Mouse (Mus musculus): ENCODE results near the gene Hip1. TPM values are rescaled to one million over a fixed set of nuclear protein-coding genes. Genes with fewer than 3 reads are reported as not detected.
A peak's percentile ranks its signal among the peaks of the same experiment; 100 is the strongest.

Hip1 gene
- 66.6 and 72.1 TPM in 2 replicates for polyA plus RNA-seq (2016; fragmentation: Nextera tagmentation; extraction: Ambion mirVana)

DNA sequence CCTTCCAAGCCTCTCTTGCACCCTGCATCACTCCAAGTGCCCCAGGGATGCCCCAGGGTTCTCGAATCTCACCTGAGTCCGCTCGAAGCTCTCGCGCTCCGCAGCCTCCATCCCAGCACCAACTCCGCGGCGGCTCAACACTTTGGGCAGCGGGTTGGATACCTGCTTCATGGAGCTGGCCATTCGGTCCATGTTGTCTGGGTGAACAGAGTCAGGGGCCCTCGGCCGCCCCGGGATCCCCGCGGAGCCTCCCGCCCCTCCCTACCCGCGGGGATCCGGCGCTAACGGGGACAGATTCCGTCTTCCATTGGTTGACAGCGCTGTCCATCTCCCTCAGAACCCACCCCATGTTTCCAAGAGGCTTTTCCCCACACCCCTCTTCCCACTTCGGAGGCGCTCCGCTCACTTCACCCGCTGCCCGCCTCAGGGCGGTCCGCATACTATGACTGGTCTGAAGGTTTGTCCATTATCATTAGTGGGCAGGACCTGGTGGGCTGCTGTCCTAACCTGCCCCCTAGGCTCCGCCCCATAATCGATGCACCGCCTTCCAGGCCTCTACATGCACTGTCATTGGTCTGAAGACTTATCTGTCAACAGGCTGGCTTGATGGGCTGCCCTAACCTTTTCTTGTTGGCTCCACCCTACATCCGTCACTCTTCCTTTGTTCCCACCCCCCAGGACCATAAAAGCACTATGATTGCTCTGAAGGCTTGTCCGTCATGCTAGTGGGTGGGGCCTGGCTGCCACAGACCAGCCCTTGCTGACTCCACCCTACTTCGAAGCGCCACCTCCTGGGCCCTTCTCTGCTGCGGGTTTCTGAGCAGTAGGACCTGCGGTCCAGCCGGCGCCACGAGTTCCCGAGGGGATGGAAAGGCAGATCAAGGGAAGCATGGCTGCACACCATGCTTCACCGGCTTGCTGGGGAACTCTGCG is at the start of gene Hip1:
Gene Hip1 (minus strand): TSS at position 256 of the 933 bp plus-strand sequence.
- no peaks in the 10 kb centered on the region for H3K9me3 ChIP-seq
- peak within 1 kb of the TSS; percentile 84 for H3K4me3 ChIP-seq
- peaks cover 24% of the 10 kb centered on the region for H3K4me1 ChIP-seq
- H3K27me3 ChIP-seq (ENCODE audit: poor library complexity, severe bottlenecking), result peaks cover 28% of the 10 kb centered on the region
- H3K36me3 ChIP-seq (replicated peaks), result no peaks in the 10 kb centered on the region
- H3K27ac ChIP-seq, result peak within 1 kb of the TSS; percentile 87
- WGBS, result under 1% methylated on average over 46 of the region's 46 CpGs
- DNase-seq (ENCODE audit: extremely low spot score, low spot score), result peak; percentile 97

DNA sequence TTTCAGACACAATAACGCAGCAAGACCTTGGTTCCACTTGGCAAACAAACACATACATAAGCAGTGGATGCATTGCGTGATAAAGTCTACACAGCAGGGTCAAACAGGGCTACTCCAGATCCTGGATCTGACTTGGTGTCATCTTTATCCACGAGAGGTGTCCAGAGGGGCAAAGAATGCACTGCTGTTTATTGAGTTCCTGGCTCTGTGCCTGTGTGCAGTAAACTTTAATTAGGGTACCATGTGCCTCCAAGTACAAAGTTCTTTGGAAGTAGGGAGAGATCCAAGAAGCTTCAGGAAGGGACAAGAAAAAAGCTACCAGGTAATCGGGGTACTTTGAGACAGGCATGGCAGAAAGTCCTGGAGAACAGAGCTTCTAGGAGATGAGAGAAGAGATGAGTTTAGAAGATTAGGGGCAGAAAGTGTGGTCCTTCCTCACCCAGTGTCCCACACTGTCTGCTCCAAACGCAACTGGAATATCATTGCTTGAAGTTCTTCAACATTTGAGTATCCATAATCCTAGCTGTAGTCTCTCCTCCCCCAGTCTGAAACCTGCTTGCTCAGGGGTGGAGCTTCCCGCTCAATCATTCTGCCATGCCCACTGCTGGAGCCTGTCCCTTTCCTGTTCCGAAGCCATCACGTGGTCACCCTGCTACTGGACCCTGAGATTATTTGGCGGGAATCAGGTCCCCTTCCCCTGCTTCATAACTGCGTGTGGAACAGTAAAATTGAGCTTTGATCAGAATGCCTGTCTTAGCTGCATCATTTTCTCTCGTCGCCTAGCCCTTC is 45.3 kb upstream of the Hip1 start:
- Histone ChIP-seq H3K4me1 (peaks cover 6% of the 10 kb centered on the region; the same call in 1 of the 2 replicates), H3K4me3 (no peak overlapping the region), H3K36me3 (replicated peaks) (no peaks in the 10 kb centered on the region), H3K9me3 (peaks cover 18% of the 10 kb centered on the region), H3K27me3 (ENCODE audit: poor library complexity, severe bottlenecking) (no peaks in the 10 kb centered on the region), H3K27ac (no peak overlapping the region)
- no peak for DNase-seq (ENCODE audit: extremely low spot score, low spot score)
- 83% methylated on average over 12 of the region's 12 CpGs for WGBS

- no peak overlapping the region for H3K27ac ChIP-seq
- H3K4me3 ChIP-seq, result no peak overlapping the region
- no peaks in the 10 kb centered on the region for H3K27me3 ChIP-seq (ENCODE audit: poor library complexity, severe bottlenecking)
- H3K4me1 ChIP-seq, result peaks cover 6% of the 10 kb centered on the region; the same call in 1 of the 2 replicates
- no peak for DNase-seq (ENCODE audit: extremely low spot score, low spot score)
- 90% methylated on average over 4 of the region's 4 CpGs for WGBS
- H3K9me3 ChIP-seq, result peaks cover 18% of the 10 kb centered on the region
- H3K36me3 ChIP-seq (replicated peaks), result no peaks in the 10 kb centered on the region
Measured at GRCm38 (mm10) chr5:135587764-135588163, 42.8 kb upstream of the Hip1 start.

GRCm38 (mm10) chr5:135585691-135586090 is 40.8 kb upstream of the Hip1 start:
- Histone ChIP-seq H3K27ac (no peak overlapping the region), H3K4me3 (no peak overlapping the region), H3K9me3 (peaks cover 8% of the 10 kb centered on the region), H3K4me1 (peaks cover 6% of the 10 kb centered on the region; the same call in 1 of the 2 replicates), H3K27me3 (ENCODE audit: poor library complexity, severe bottlenecking) (no peaks in the 10 kb centered on the region), H3K36me3 (replicated peaks) (no peaks in the 10 kb centered on the region)
- DNase-seq (ENCODE audit: extremely low spot score, low spot score), result no peak
- 89% methylated on average over 8 of the region's 8 CpGs for WGBS

GRCm38 (mm10) chr5:135582330-135582729 is 37.4 kb upstream of the Hip1 start:
- Histone ChIP-seq H3K9me3 (no peaks in the 10 kb centered on the region), H3K36me3 (replicated peaks) (no peaks in the 10 kb centered on the region), H3K4me3 (no peak overlapping the region), H3K4me1 (peaks cover 6% of the 10 kb centered on the region; the same call in 1 of the 2 replicates), H3K27ac (no peak overlapping the region), H3K27me3 (ENCODE audit: poor library complexity, severe bottlenecking) (no peaks in the 10 kb centered on the region)
- WGBS, result 87% methylated on average over 4 of the region's 4 CpGs
- DNase-seq (ENCODE audit: extremely low spot score, low spot score), result no peak

DNA sequence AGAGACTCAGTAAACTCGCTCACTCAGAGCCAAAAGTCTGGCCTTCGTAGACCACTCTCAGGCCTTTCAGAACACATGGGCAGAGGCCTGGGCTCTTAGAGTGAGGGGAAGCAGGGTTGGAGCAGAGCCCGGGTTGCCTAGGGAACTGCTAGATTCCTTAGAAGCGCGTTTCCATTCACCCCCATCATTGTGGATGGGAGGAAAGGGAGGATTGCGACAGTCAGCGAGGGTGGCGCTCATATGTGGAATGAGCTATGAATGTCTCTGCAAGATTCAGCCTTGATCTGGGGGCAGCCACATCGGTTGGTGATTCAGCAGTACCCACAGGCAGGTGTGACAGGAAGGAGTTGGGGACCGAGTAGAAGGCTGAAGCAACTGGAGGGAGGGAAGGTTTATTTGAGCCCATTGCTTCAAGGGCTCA is 34.4 kb upstream of the Hip1 start:
- Histone ChIP-seq H3K27ac (no peak overlapping the region), H3K4me3 (no peak overlapping the region), H3K4me1 (no peaks in the 10 kb centered on the region), H3K9me3 (no peaks in the 10 kb centered on the region), H3K27me3 (ENCODE audit: poor library complexity, severe bottlenecking) (no peaks in the 10 kb centered on the region), H3K36me3 (replicated peaks) (no peaks in the 10 kb centered on the region)
- 90% methylated on average over 10 of the region's 10 CpGs for WGBS
- DNase-seq (ENCODE audit: extremely low spot score, low spot score), result no peak

DNA sequence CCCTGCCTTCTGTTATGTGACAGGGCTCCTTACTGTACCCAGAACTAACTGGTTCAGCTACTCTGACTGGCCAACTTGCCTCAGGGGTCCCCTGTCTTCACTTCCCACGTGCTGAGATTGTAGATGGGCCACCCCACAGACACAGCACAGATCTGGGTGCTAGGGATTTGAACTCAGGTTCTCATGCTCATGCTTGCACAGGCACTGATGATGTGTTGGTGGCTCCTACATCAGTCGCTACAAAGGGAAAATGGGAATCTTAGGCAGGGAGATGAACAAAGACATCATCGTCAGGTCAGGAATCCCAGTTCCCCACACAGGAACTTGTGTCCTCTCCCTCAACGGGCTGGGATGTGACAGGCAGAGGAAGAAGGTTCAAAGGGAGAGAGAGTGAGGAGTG is 31.1 kb upstream of the Hip1 start:
- DNase-seq (ENCODE audit: extremely low spot score, low spot score), result no peak
- no peaks in the 10 kb centered on the region for H3K4me1 ChIP-seq
- H3K9me3 ChIP-seq, result no peaks in the 10 kb centered on the region; the same call in 1 of the 2 replicates
- WGBS, result 73% methylated on average over 4 of the region's 4 CpGs
- no peak overlapping the region for H3K4me3 ChIP-seq
- no peaks in the 10 kb centered on the region for H3K27me3 ChIP-seq (ENCODE audit: poor library complexity, severe bottlenecking)
- no peak overlapping the region for H3K27ac ChIP-seq
- no peaks in the 10 kb centered on the region for H3K36me3 ChIP-seq (replicated peaks)

DNA sequence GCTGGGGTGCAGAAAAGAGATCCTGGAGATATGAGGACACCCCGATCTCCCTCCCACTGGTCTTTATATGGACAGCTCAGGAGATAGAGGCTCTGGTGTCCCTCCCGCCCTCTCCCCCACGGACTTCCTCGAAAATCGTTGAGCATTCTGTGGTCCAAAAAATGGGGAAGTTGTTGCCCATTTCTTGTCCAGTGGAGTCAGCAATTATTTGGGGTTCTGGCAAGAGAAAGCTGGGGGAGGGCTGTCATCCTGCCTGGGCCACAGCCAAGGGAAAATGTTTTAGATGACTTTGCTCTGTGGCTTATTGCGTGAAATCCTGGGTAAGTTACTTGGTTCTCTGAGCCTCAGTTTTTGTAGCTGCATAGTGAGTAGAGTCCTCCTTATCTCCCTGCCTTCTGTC is 28.1 kb upstream of the Hip1 start, which contains the start of gene Ccl24:
Gene Ccl24 (minus strand): TSS at position 44 of the 400 bp plus-strand sequence.
- Histone ChIP-seq H3K36me3 (replicated peaks) (no peaks in the 10 kb centered on the region), H3K4me1 (no peaks in the 10 kb centered on the region), H3K27me3 (ENCODE audit: poor library complexity, severe bottlenecking) (no peaks in the 10 kb centered on the region), H3K4me3 (no peak within 1 kb of the TSS), H3K27ac (no peak within 1 kb of the TSS), H3K9me3 (no peaks in the 10 kb centered on the region; the same call in 1 of the 2 replicates)
- WGBS, result 93% methylated on average over 6 of the region's 6 CpGs
- DNase-seq (ENCODE audit: extremely low spot score, low spot score), result no peak

DNA sequence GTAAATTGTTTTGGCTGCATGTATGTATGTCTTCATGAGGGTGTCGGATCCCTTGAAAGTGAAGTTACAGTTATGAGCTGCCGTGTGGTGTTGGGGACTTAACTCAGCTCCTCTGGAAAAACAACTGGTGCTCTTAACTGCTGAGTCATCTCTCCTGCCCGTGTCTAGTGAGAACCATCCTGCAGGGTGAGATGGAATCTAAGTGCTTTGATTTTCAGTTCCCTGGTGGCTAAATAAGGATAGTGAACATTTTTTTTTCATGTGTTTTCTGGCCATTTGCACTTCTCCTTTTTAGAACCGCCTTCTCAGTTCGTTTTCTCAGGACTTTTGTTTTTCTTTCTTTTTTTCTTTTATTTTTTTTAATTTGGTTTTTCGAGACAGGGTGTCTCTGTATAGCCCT is 23.8 kb upstream of the Hip1 start:
- 83% methylated on average over 6 of the region's 6 CpGs for WGBS
- H3K36me3 ChIP-seq (replicated peaks), result no peaks in the 10 kb centered on the region

DNA sequence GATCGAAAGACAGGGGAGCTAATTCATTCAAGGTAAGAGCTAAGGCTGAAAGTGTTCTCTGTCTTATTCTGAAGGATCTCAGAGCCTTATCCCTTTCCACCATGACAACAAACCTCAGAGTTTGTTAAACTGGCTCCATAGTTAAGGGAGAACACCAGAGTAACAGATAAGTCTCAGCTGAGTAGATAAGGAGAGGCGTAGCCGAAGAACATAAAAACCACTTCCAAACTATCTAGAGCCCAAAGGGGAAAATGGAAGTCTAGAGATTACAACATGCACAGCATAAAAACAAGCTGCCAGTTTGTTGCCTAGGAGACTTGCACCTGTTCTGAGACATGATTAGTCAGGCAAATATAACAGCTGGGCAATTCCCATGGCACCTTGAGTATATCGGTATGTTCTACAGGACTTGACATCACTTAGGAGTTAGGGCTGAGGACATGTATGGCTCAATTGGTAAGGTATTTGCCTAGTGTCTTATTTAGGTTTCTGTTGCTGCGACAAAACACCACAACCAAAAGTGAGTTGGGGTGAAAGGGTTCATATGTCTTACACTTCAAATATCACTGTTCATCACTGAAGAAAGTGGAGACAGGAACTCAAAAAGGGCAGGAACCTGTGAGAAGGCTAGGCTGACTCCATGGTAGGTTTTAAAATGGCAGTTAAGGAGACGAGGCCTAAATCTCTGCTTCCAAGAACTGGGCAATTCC is 22.8 kb upstream of the Hip1 start:
- no peaks in the 10 kb centered on the region; the same call in 1 of the 2 replicates for H3K9me3 ChIP-seq
- no peaks in the 10 kb centered on the region for H3K36me3 ChIP-seq (replicated peaks)
- WGBS, result 91% methylated on average over 6 of the region's 6 CpGs
- no peaks in the 10 kb centered on the region for H3K27me3 ChIP-seq (ENCODE audit: poor library complexity, severe bottlenecking)
- no peaks in the 10 kb centered on the region for H3K4me1 ChIP-seq
- H3K27ac ChIP-seq, result no peak overlapping the region
- H3K4me3 ChIP-seq, result no peak overlapping the region
- no peak for DNase-seq (ENCODE audit: extremely low spot score, low spot score)

More for the DNA sequence above, 23.8 kb upstream of the Hip1 start:
- Histone ChIP-seq H3K4me1 (no peaks in the 10 kb centered on the region), H3K4me3 (no peak overlapping the region), H3K27ac (no peak overlapping the region), H3K9me3 (no peaks in the 10 kb centered on the region; the same call in 1 of the 2 replicates), H3K27me3 (ENCODE audit: poor library complexity, severe bottlenecking) (no peaks in the 10 kb centered on the region)
- DNase-seq (ENCODE audit: extremely low spot score, low spot score), result no peak

- 96% methylated on average over 3 of the region's 3 CpGs for WGBS
Measured at GRCm38 (mm10) chr5:135563469-135563868, 18.5 kb upstream of the Hip1 start, which contains the start of gene Ccl26. Ccl26 (minus strand) TSS chr5:135563569.

GRCm38 (mm10) chr5:135557671-135558070 is 12.8 kb upstream of the Hip1 start:
- Histone ChIP-seq H3K9me3 (no peaks in the 10 kb centered on the region), H3K27me3 (ENCODE audit: poor library complexity, severe bottlenecking) (no peaks in the 10 kb centered on the region), H3K36me3 (replicated peaks) (no peaks in the 10 kb centered on the region), H3K4me1 (no peaks in the 10 kb centered on the region), H3K27ac (no peak overlapping the region), H3K4me3 (no peak overlapping the region)
- WGBS, result 82% methylated on average over 3 of the region's 3 CpGs
- no peak for DNase-seq (ENCODE audit: extremely low spot score, low spot score)

More at GRCm38 (mm10) chr5:135563469-135563868, 18.5 kb upstream of the Hip1 start, which contains the start of gene Ccl26:
- Histone ChIP-seq H3K9me3 (no peaks in the 10 kb centered on the region), H3K27ac (no peak within 1 kb of the TSS), H3K27me3 (ENCODE audit: poor library complexity, severe bottlenecking) (no peaks in the 10 kb centered on the region), H3K4me3 (no peak within 1 kb of the TSS), H3K36me3 (replicated peaks) (no peaks in the 10 kb centered on the region), H3K4me1 (no peaks in the 10 kb centered on the region)
- DNase-seq (ENCODE audit: extremely low spot score, low spot score), result no peak
